Mouse (Mus musculus): ENCODE measurements around the gene Ppp1r32. TPM values are rescaled to one million over a fixed set of nuclear protein-coding genes. Genes with fewer than 3 reads are reported as not detected.
A peak's percentile ranks its signal among the peaks of the same experiment; 100 is the strongest.

Ppp1r32 gene
- polyA plus RNA-seq, 1 experiment from 2014 or later = 1.2 TPM

DNA sequence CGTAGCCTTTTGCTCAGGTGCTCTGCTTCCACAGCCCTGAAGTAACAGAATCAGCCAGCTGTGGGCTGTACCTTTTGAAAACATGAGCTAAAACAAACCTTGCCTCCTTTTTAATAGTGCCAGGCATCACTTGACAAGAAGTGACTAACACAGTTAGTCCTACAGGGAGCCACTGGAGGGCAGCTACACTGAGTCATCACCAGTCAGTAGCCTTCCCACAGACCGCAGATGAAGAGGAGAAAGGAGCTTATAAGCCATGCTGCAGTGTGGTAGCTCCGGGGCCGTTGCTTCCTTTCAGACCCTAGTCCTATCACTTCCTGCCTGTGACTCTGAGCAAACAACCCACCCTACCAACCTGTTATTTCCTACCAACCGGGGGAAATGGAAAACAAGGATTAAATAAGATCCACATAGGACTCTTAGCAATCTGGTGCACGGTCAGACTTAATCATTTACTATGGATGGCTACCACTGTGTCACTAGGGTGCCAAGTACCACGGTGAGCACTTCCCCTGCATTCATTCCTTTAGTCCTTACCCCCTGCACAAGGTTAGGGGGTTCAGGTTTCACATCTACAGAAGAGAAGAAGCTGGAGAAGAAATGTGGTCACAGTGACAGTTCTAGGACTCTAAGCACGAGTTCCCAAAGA lies 14.9 kb upstream of the Ppp1r32 start:
- Histone ChIP-seq H3K9me3 (replicated peaks) (no peaks in the 10 kb centered on the region), H3K4me2 (no peak overlapping the region), H3K4me1 (peaks cover 20% of the 10 kb centered on the region), H3K27ac (replicated peaks) (no peak overlapping the region), H3K27me3 (replicated peaks) (no peaks in the 10 kb centered on the region), H3K36me3 (peaks cover 30% of the 10 kb centered on the region), H3K4me3 (replicated peaks) (no peak overlapping the region), H3K9ac (replicated peaks) (no peak overlapping the region)
- no peak for ATAC-seq (ENCODE audit: low FRiP score)
- WGBS = 53% methylated on average over 8 of the region's 8 CpGs

DNA sequence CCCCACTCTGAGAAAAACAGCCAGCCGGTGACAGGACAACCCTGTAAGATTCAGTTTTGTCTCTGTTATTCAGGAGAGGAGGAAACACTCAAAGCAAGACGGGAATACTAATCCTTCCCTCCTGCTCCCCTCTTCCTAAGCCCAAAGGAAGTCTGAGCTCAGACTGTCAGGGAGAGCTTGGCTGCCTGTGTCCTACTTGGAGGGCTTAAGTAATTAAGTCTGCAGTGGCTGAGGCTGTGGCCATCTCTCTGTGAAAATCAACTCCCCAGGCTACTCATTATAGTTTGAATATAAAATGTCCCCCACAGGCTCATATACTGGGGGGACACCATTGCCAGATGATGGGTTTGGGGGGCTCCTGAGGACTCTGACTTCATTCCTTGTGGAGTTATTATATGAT lies 14.2 kb upstream of the Ppp1r32 start:
- H3K9ac ChIP-seq (replicated peaks) = no peak overlapping the region
- 0 out of 2 replicates have a peak, but pooled peaks have one; percentile 33 for ATAC-seq (ENCODE audit: low FRiP score)
- H3K4me3 ChIP-seq (replicated peaks) = no peak overlapping the region
- no peaks in the 10 kb centered on the region for H3K27me3 ChIP-seq (replicated peaks)
- H3K4me2 ChIP-seq = no peak overlapping the region
- peak overlapping the region; percentile 28; the same call in 1 of the 2 replicates for H3K27ac ChIP-seq (replicated peaks)
- peaks cover 29% of the 10 kb centered on the region for H3K36me3 ChIP-seq
- no peaks in the 10 kb centered on the region for H3K9me3 ChIP-seq (replicated peaks)
- 59% methylated on average over 2 of the region's 2 CpGs for WGBS
- peaks cover 27% of the 10 kb centered on the region for H3K4me1 ChIP-seq

DNA sequence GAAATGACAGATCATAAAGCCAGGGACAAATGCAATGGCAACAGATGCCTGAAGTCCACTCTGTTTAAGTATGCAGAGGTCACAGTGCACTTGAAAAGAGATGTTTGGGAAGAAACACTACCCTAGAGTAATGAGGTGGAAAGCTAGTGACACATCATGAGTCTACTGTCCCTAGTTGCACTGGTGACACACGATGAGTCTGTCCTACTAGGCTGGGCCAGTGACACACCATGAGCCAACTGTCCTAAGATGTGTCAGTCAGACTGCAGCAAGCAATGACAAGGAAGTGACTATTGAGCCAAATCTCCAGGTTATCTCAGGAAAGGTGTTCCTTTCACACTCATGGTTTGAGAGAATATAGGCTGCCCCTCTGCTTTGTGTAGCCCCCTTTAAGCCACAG lies 12.9 kb upstream of the Ppp1r32 start:
- no peaks in the 10 kb centered on the region for H3K9me3 ChIP-seq (replicated peaks)

DNA sequence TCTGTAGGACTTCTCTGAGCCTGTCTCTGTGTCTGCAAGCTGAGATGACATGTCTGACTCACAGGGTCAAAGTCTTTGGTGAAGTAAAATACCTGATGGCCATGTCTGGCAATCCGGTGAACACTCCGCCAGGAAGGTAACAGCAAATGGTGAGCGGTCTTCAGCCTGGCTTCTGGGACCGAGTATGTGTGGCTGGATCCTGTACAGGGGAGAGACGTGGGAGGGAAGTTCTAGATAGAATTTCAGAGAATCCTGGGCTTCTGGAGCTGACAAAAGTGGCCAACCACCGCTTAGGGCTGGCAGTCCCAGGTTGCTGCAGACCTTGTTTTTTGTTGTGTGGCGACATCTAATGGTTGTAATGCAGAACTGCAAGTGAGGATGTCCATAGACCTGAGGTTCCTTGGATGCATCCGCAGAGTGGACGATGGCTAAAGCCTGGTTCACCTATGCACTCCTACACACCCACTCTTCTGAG lies 3.6 kb upstream of the Ppp1r32 start:
- 24% methylated on average over 9 of the region's 9 CpGs for WGBS
- Histone ChIP-seq H3K9ac (replicated peaks) (no peak overlapping the region), H3K27ac (replicated peaks) (no peak overlapping the region), H3K27me3 (replicated peaks) (peaks cover 15% of the 10 kb centered on the region; the same call in 1 of the 2 replicates), H3K4me2 (no peak overlapping the region), H3K4me1 (peaks cover 11% of the 10 kb centered on the region), H3K9me3 (replicated peaks) (no peaks in the 10 kb centered on the region), H3K36me3 (no peaks in the 10 kb centered on the region), H3K4me3 (replicated peaks) (no peak overlapping the region)
- ATAC-seq (ENCODE audit: low FRiP score) = peak; percentile 81

More for the DNA sequence above, 12.9 kb upstream of the Ppp1r32 start:
- Histone ChIP-seq H3K36me3 (peaks cover 16% of the 10 kb centered on the region), H3K27me3 (replicated peaks) (no peaks in the 10 kb centered on the region), H3K4me1 (peaks cover 27% of the 10 kb centered on the region), H3K4me3 (replicated peaks) (no peak overlapping the region), H3K9ac (replicated peaks) (no peak overlapping the region), H3K4me2 (no peak overlapping the region), H3K27ac (replicated peaks) (no peak overlapping the region)
- WGBS = 87% methylated on average over 1 of the region's 1 CpGs
- no peak for ATAC-seq (ENCODE audit: low FRiP score)

DNA sequence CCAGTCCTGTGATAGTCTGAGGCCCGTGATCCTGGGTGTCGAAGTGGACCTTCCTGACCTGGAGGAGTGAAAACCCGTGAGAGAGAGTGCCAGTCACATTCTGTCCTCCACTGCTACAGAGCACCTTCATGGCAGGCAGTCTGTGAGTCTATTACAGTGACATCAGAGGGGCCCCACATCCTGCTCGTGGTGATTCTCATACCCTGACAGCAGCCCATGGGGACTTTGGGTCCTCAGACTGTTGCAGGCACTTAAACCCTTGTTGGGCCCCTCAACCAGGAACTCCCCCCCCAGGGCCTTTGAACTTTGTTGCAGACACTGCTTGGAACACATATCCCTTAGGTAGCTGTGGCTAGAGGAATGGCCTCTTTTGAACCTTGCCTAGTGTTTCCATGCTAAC lies 3.2 kb downstream of the Ppp1r32 start:
- H3K9ac ChIP-seq (replicated peaks) = no peak overlapping the region
- no peak for ATAC-seq (ENCODE audit: low FRiP score)
- H3K4me2 ChIP-seq = no peak overlapping the region
- no peaks in the 10 kb centered on the region for H3K9me3 ChIP-seq (replicated peaks)
- H3K4me3 ChIP-seq (replicated peaks) = no peak overlapping the region
- H3K27ac ChIP-seq (replicated peaks) = no peak overlapping the region
- no peaks in the 10 kb centered on the region for H3K27me3 ChIP-seq (replicated peaks)
- H3K36me3 ChIP-seq = no peaks in the 10 kb centered on the region
- peaks cover 9% of the 10 kb centered on the region for H3K4me1 ChIP-seq
- 67% methylated on average over 4 of the region's 4 CpGs for WGBS

DNA sequence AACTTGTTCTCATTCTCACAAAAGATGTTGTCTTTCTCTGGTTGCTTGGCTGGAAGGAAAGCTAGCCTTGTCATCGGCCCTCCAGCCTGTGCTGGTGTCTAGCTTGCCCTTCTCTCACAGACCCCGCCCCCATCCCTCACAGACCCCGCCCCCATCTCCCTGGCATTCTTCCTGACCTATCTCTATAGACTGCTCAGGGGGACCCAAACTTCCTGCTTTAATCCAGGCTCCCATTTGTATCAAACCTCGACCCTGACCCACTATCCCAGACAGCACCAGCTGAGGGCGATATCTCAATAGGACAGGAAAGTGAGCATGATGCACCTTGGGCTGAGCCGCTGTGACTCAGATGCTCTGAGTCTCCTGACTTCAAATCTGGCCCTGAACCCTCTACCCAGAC lies 8.9 kb downstream of the Ppp1r32 start:
- no peak overlapping the region for H3K4me3 ChIP-seq (replicated peaks)
- ATAC-seq (ENCODE audit: low FRiP score) = no peak
- H3K4me2 ChIP-seq = no peak overlapping the region
- no peaks in the 10 kb centered on the region for H3K36me3 ChIP-seq
- no peaks in the 10 kb centered on the region for H3K9me3 ChIP-seq (replicated peaks)
- 23% methylated on average over 6 of the region's 6 CpGs for WGBS
- no peak overlapping the region for H3K27ac ChIP-seq (replicated peaks)
- no peak overlapping the region for H3K9ac ChIP-seq (replicated peaks)
- no peaks in the 10 kb centered on the region for H3K27me3 ChIP-seq (replicated peaks)
- H3K4me1 ChIP-seq = no peaks in the 10 kb centered on the region

DNA sequence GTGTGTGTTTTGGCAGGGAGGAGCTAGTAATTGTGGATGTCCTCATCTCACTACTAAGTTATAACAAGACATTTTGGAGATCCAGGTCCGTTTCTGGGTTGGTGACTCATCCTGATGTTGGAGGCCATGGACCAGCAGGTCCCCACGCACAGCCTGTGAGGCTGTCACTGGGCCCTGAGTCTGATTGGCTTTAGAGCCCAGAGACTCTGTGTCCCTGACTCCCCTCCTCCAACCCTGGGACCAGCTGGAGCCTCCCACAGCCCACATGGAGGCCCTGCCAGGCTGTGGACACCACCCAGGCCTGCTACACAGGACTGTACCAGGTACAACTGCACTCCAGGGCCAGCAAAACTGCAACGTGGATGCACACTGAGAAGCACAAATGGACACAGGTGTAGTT lies 9.8 kb downstream of the Ppp1r32 start:
- H3K27me3 ChIP-seq (replicated peaks) = no peaks in the 10 kb centered on the region
- H3K4me2 ChIP-seq = no peak overlapping the region
- H3K4me1 ChIP-seq = no peaks in the 10 kb centered on the region
- H3K9me3 ChIP-seq (replicated peaks) = no peaks in the 10 kb centered on the region
- ATAC-seq (ENCODE audit: low FRiP score) = no peak
- no peak overlapping the region for H3K27ac ChIP-seq (replicated peaks)
- H3K9ac ChIP-seq (replicated peaks) = no peak overlapping the region
- H3K4me3 ChIP-seq (replicated peaks) = no peak overlapping the region
- WGBS = 78% methylated on average over 3 of the region's 3 CpGs
- H3K36me3 ChIP-seq = no peaks in the 10 kb centered on the region

DNA sequence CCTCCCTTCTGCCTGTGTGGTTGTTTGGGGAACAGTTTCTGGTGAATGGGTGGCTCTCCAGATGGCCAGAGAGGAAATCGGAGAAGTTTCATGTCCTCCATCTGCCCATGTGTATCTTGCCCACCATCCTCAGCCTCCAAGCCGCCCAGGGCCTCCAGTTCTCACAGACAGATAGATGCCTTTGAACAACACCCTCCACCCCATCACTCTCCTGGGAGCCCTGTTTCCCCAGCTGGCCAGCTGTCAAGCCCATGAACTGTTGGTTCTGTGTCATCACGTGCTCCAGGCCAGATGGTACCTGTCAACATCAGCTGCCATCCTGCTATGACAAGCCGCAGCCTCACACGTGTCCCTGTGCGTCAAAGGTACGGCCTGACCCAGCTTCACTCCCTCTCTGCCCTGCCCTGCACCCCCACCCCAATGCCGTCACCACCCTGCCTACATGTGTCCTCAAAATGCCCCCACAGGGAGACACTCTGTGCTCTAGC lies 13.5 kb downstream of the Ppp1r32 start:
- H3K36me3 ChIP-seq = no peaks in the 10 kb centered on the region
- H3K27me3 ChIP-seq (replicated peaks) = no peaks in the 10 kb centered on the region
- no peak overlapping the region for H3K4me2 ChIP-seq
- H3K4me3 ChIP-seq (replicated peaks) = no peak overlapping the region
- no peaks in the 10 kb centered on the region for H3K9me3 ChIP-seq (replicated peaks)
- WGBS = 62% methylated on average over 8 of the region's 8 CpGs
- no peak for ATAC-seq (ENCODE audit: low FRiP score)
- no peaks in the 10 kb centered on the region for H3K4me1 ChIP-seq
- H3K9ac ChIP-seq (replicated peaks) = no peak overlapping the region
- no peak overlapping the region for H3K27ac ChIP-seq (replicated peaks)

DNA sequence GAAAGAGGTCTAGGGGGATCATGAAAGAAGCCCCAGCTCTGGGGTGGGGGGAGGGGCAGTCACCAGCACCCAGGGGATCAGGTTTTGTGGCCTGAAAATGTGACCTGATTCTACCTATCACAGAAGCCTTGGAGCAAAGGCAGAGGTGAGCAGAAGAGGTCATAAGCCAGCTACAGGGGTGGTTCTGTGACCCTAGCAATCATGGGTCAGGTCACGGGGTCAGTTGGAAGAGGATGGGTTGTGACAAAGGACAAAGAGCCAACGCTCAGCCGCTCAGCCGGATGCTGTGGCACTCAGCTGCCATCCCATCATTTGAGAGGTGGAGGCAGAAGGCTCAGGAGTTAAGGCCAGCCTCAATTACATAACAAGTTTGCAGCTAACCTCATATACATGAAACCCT lies 18.3 kb downstream of the Ppp1r32 start:
- WGBS = 13% methylated on average over 4 of the region's 4 CpGs
- ATAC-seq (ENCODE audit: low FRiP score) = no peak
- H3K4me1 ChIP-seq = no peaks in the 10 kb centered on the region
- no peak overlapping the region for H3K4me3 ChIP-seq (replicated peaks)
- no peak overlapping the region for H3K9ac ChIP-seq (replicated peaks)
- H3K27me3 ChIP-seq (replicated peaks) = peaks cover 22% of the 10 kb centered on the region
- H3K36me3 ChIP-seq = no peaks in the 10 kb centered on the region
- no peak overlapping the region for H3K4me2 ChIP-seq
- no peaks in the 10 kb centered on the region for H3K9me3 ChIP-seq (replicated peaks)
- no peak overlapping the region for H3K27ac ChIP-seq (replicated peaks)

DNA sequence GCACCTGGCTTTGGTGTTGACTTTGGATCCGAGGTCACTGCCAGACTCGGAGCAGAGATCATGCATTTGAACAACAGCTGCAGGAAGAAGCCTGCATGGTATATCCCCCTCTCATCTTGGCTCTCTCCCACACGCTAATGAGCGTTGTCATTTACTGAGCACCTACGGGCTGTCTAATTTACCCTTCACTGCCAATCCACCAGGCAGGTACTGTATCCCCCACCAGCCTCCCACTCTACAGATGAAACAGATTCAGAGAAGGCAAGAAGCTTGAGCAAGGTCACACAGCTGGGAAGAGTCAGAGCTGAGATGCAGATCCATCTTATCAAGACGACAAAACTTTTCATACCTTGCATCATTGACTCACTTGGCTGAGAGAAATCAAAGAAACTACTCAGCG lies 21.1 kb downstream of the Ppp1r32 start:
- Histone ChIP-seq H3K36me3 (no peaks in the 10 kb centered on the region), H3K4me3 (replicated peaks) (no peak overlapping the region), H3K4me2 (no peak overlapping the region), H3K4me1 (peaks cover 18% of the 10 kb centered on the region), H3K27ac (replicated peaks) (no peak overlapping the region), H3K9me3 (replicated peaks) (no peaks in the 10 kb centered on the region), H3K27me3 (replicated peaks) (peaks cover 41% of the 10 kb centered on the region), H3K9ac (replicated peaks) (no peak overlapping the region)
- WGBS = 46% methylated on average over 7 of the region's 7 CpGs
- no peak for ATAC-seq (ENCODE audit: low FRiP score)

DNA sequence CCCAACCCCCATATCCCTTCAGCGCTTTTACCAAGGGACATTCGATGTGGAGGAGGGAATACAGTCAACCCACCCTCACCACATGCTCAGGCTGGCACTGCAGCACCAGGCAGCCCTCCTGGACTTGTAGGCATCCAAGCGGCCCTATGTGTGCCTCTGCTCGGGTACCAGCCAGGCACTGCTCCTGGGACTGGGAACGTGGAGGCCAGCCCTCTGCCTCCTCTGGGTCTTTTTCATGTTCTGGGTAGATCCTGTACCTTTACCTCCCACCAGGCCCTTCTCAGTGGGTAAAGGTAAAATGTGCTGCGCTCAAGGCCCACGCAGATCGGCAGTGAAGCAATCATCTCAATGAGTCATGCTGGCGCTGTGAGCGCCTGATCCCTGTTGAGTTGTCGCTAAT lies 22.8 kb downstream of the Ppp1r32 start:
- Histone ChIP-seq H3K9ac (replicated peaks) (no peak overlapping the region), H3K27me3 (replicated peaks) (peaks cover 58% of the 10 kb centered on the region)

DNA sequence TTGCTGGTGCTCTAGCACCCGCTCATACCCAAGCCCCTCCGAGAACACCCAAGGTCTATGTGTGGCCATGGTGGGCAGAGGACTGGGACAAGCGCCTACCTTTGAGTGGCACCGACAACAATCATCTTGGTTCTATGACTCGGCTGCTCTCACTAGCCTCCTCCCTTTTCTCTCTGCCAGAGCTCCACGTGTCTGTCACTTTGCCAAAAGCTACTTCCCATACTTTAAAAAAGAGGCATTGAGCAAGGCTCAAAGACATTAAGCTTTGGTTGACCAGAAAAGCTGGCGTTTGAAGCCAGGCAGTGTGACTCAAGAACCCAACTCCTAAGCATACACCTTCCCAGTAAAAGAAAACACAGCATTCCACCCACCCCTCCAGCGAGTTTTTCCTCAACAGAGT lies 24.6 kb downstream of the Ppp1r32 start:
- peaks cover 66% of the 10 kb centered on the region for H3K27me3 ChIP-seq (replicated peaks)
- peaks cover 28% of the 10 kb centered on the region for H3K4me1 ChIP-seq
- no peaks in the 10 kb centered on the region for H3K36me3 ChIP-seq
- peak; percentile 11; the same call in 1 of the 2 replicates for ATAC-seq (ENCODE audit: low FRiP score)
- H3K4me2 ChIP-seq = peak overlapping the region; percentile 87
- WGBS = 27% methylated on average over 8 of the region's 8 CpGs
- H3K9ac ChIP-seq (replicated peaks) = no peak overlapping the region
- H3K4me3 ChIP-seq (replicated peaks) = peak overlapping the region; percentile 45
- no peak overlapping the region for H3K27ac ChIP-seq (replicated peaks)
- H3K9me3 ChIP-seq (replicated peaks) = no peaks in the 10 kb centered on the region

More for the DNA sequence above, 22.8 kb downstream of the Ppp1r32 start:
- Histone ChIP-seq H3K9me3 (replicated peaks) (no peaks in the 10 kb centered on the region), H3K4me1 (peaks cover 28% of the 10 kb centered on the region), H3K4me3 (replicated peaks) (no peak overlapping the region), H3K27ac (replicated peaks) (no peak overlapping the region), H3K36me3 (no peaks in the 10 kb centered on the region), H3K4me2 (no peak overlapping the region)
- WGBS = 45% methylated on average over 11 of the region's 11 CpGs
- no peak for ATAC-seq (ENCODE audit: low FRiP score)
